16 mouse cellular contexts compared by ENCODE assay signal in the genomic region with DNA sequence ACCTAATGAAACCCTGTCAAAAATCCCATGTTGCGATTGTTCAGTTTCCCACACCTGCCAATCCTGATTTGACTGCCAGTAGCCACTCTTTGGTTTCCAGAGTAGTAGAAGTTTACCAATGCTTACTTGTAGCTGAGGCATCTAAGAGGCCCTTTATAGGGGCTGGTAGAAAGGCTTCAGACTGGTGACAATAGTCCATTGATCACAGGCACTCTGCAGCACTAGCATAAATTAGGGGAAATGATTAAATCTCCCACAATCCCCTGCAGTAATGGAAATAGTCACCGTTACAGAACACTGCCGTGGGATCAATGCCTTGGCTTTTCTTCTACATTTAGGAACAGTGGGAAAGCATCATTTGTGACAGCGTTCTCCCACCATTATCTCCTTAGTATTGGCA.
"Had no signal": no experiment of that assay in that cellular context is flagged by ENCODE, and none has a peak within 500 bp of the region (broad histone marks: within the 10 kb centered on the region; RNA-seq: fewer than 3 reads in every experiment).

No protein-coding gene starts in this region.

- ATAC-seq: liver, postnatal 0 days; midbrain, embryonic 15.5 days had no signal

- H3K4me3 ChIP-seq: left cerebral cortex, adult 2 months; limb, embryonic 12.5 days; liver, embryonic 13.5 days; lung, embryonic 15.5 days; megakaryocyte, embryonic 14.5 days; midbrain, embryonic 15.5 days; stomach, embryonic 15.5 days had no signal

- H3K27ac ChIP-seq: left cerebral cortex, adult 2 months; limb, embryonic 12.5 days; liver, embryonic 13.5 days; lung, embryonic 15.5 days; macrophage; midbrain, embryonic 15.5 days; stomach, embryonic 15.5 days had no signal

- DNase-seq: kidney, adult 18-20 months; kidney, postnatal 10 days; kidney, postnatal 4 days; liver; liver, embryonic 13.5 days; liver, postnatal 0 days; lung, postnatal 14 days; right cerebral cortex, postnatal 14 days; thymus, postnatal 36 days had no signal
